Mouse (Mus musculus): ENCODE results near the gene Gm49388. TPM values are rescaled to one million over a fixed set of nuclear protein-coding genes. Genes with fewer than 3 reads are reported as not detected.

Gm49388 gene
- polyA plus RNA-seq, 1 experiment from 2014 or later, result not detected

DNA sequence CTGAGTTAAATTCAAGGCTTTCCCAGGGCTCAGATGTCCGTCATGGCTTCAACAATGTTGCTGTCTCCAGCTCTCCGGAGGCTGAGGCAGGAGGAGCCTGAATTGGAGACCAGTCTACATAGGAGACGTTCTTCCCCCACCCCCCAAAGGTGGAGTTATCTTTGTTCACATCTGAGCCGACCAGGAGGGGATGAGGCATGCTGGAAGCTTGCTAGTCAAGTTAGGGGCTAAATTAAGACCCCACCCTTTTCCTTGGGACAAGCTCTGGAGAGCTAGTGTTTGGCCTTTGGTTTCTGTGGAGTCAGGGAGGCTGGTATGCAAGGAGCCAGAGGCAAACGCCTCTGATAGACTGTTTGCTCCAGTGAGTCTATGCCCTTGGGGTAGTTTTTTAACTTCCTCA, 32.2 kb upstream of the Gm49388 start:
- Histone ChIP-seq H3K36me3 (ENCODE audit: poor library complexity, severe bottlenecking) (peaks cover 100% of the 10 kb centered on the region), H3K27me3 (no peaks in the 10 kb centered on the region), H3K27ac (no peak overlapping the region), H3K4me3 (no peak overlapping the region), H3K9ac (no peak overlapping the region), H3K4me2 (no peak overlapping the region), H3K4me1 (peaks cover 9% of the 10 kb centered on the region; the same call in 1 of the 2 replicates), H3K9me3 (replicated peaks) (no peaks in the 10 kb centered on the region)
- 78% methylated on average over 5 of the region's 5 CpGs for WGBS
- no peak for ATAC-seq

DNA sequence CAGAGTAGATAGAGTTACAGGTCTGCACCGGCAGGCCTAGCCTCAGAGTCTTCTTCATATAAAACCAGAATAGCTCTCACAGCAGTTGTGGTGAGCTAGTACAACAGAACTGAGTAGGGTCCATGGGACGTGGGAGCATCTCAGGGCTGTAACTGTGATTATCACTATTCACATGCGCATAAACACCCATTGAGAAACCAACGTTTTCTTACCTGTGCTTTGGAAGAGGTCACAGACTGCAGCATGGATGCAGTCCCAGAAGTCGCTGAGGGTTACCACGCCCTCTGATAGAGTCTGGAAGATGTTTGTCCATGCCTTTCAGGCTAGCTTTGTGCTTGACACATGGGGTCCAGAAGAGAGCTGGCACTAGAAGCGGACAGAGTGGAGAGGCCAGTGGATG, 31.7 kb upstream of the Gm49388 start:
- no peaks in the 10 kb centered on the region for H3K9me3 ChIP-seq (replicated peaks)
- no peak for ATAC-seq
- H3K27me3 ChIP-seq, result no peaks in the 10 kb centered on the region
- no peak overlapping the region for H3K27ac ChIP-seq
- no peak overlapping the region for H3K4me3 ChIP-seq
- no peak overlapping the region for H3K9ac ChIP-seq
- H3K4me2 ChIP-seq, result no peak overlapping the region
- peaks cover 9% of the 10 kb centered on the region; the same call in 1 of the 2 replicates for H3K4me1 ChIP-seq
- peaks cover 100% of the 10 kb centered on the region for H3K36me3 ChIP-seq (ENCODE audit: poor library complexity, severe bottlenecking)
- 90% methylated on average over 7 of the region's 7 CpGs for WGBS

DNA sequence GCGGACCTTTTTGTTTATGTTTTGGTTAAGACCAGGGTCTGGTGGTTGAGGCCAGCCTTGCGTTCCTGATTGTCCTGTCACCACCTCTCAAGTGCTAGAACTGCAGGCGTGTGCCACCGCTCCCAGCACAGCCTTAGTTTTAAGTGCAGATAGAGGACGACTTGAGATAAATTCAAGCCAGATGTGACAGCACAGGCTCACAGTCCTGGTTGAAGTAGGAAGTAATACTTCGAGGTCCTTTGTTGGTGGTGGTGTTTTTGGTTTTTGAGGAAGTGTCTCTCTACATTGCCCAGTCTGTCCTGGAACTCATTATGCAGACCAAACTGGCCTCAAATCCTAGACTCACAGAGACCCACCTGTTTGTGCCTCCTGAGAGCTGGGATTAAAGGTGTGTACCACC, 25.7 kb upstream of the Gm49388 start:
- Histone ChIP-seq H3K4me1 (no peaks in the 10 kb centered on the region), H3K9me3 (replicated peaks) (no peaks in the 10 kb centered on the region), H3K27me3 (no peaks in the 10 kb centered on the region), H3K4me2 (no peak overlapping the region), H3K4me3 (no peak overlapping the region), H3K27ac (no peak overlapping the region), H3K9ac (no peak overlapping the region), H3K36me3 (ENCODE audit: poor library complexity, severe bottlenecking) (peaks cover 96% of the 10 kb centered on the region)
- 92% methylated on average over 6 of the region's 6 CpGs for WGBS
- no peak for ATAC-seq

DNA sequence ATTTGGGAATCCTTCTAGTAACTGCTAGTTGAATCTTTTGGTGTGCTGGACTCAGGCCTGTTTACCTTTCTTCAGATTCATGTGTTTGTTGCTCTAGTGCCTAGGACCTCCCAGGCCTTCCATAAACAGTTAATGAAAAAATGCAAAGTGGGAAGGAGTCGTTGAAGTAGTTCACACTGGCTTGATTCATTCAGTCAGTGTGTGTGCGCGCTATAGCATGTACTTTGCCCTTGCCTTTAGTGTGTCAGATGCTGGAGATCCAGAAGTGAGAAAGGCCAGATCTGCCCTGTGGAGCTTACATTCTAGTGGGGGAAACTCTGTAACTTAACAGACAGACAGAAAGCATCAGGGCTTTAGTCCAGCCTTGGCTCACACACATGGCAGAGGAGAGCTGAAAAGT, 24.9 kb upstream of the Gm49388 start:
- H3K36me3 ChIP-seq (ENCODE audit: poor library complexity, severe bottlenecking), result peaks cover 96% of the 10 kb centered on the region
- 94% methylated on average over 3 of the region's 3 CpGs for WGBS

DNA sequence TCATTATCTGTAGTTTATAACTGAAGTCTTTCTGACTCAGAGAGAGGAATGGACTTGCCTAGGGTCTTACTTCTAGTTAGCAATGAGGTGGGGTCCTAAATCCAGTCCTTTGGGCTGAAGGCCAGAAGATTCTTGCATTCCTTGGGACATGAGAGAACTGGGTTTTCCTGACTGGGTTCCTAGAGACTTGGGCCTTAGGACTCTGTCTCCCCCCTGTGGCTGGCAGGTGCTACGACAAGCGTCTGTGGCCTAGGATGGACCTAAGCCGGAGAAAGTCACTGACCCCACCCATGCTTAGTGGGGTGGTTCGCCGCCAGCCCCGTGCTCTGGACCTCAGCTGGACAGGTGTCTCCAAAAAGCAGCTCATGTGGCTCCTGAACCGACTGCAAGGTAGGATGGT, 24.4 kb upstream of the Gm49388 start:
- no peak for ATAC-seq
- no peaks in the 10 kb centered on the region for H3K27me3 ChIP-seq
- H3K4me3 ChIP-seq, result no peak overlapping the region
- no peaks in the 10 kb centered on the region for H3K4me1 ChIP-seq
- no peak overlapping the region for H3K27ac ChIP-seq
- H3K9ac ChIP-seq, result no peak overlapping the region
- H3K36me3 ChIP-seq (ENCODE audit: poor library complexity, severe bottlenecking), result peaks cover 96% of the 10 kb centered on the region
- WGBS, result 45% methylated on average over 7 of the region's 7 CpGs
- H3K4me2 ChIP-seq, result no peak overlapping the region
- H3K9me3 ChIP-seq (replicated peaks), result no peaks in the 10 kb centered on the region

More for the DNA sequence above, 24.9 kb upstream of the Gm49388 start:
- ATAC-seq, result no peak
- no peak overlapping the region for H3K4me2 ChIP-seq
- H3K4me3 ChIP-seq, result no peak overlapping the region
- H3K27ac ChIP-seq, result no peak overlapping the region
- no peaks in the 10 kb centered on the region for H3K9me3 ChIP-seq (replicated peaks)
- no peaks in the 10 kb centered on the region for H3K27me3 ChIP-seq
- no peaks in the 10 kb centered on the region for H3K4me1 ChIP-seq
- H3K9ac ChIP-seq, result no peak overlapping the region

DNA sequence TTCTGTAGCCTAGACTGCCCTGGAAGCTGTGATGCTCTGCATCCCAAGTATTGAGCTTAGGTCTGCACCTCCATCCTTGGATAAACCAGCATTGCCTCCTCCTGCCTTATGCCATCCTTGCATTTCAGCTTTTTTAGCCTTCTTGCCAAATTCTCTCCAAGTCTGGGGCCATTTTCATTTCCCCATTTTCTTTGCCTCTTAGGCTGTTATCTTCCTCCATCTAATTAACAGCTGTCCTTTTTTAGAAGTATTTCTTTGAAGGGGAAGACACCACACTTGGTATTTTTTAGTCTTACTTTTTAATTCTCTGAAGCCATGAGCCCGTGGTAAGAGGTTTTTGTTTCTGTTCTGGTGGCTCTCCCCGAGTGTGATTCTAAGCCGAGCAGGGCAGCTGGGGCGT, 21.8 kb upstream of the Gm49388 start:
- ATAC-seq, result no peak
- peaks cover 9% of the 10 kb centered on the region for H3K4me1 ChIP-seq
- H3K27me3 ChIP-seq, result no peaks in the 10 kb centered on the region
- 96% methylated on average over 4 of the region's 4 CpGs for WGBS
- H3K9ac ChIP-seq, result no peak overlapping the region
- H3K4me3 ChIP-seq, result no peak overlapping the region
- no peak overlapping the region for H3K27ac ChIP-seq
- no peak overlapping the region for H3K4me2 ChIP-seq
- peaks cover 96% of the 10 kb centered on the region for H3K36me3 ChIP-seq (ENCODE audit: poor library complexity, severe bottlenecking)
- no peaks in the 10 kb centered on the region for H3K9me3 ChIP-seq (replicated peaks)

DNA sequence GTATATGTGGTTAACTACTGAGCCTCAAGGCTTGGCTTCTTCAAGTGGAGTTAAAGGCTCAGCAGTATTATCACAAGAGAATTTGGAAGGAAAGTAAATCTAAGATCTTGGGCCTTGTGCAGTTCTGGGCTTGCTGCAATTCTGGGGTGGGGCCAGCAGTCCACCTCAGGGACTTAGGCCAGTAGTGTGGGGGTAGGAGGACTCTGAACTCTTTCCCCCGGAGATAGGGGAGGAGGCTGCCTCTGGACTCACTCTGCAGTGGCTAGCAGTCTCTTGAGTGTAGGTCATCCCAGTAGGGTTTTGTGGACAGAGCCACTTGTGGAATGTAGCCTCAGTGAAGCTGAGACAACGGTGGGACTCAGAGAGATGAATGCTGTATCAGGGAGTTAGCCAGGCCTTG, 19.7 kb upstream of the Gm49388 start:
- Histone ChIP-seq H3K36me3 (ENCODE audit: poor library complexity, severe bottlenecking) (peaks cover 76% of the 10 kb centered on the region), H3K4me3 (no peak overlapping the region), H3K9me3 (replicated peaks) (no peaks in the 10 kb centered on the region), H3K27me3 (no peaks in the 10 kb centered on the region), H3K9ac (no peak overlapping the region), H3K4me2 (no peak overlapping the region), H3K4me1 (peaks cover 29% of the 10 kb centered on the region), H3K27ac (no peak overlapping the region)
- WGBS, result 93% methylated on average over 2 of the region's 2 CpGs
- ATAC-seq, result no peak

DNA sequence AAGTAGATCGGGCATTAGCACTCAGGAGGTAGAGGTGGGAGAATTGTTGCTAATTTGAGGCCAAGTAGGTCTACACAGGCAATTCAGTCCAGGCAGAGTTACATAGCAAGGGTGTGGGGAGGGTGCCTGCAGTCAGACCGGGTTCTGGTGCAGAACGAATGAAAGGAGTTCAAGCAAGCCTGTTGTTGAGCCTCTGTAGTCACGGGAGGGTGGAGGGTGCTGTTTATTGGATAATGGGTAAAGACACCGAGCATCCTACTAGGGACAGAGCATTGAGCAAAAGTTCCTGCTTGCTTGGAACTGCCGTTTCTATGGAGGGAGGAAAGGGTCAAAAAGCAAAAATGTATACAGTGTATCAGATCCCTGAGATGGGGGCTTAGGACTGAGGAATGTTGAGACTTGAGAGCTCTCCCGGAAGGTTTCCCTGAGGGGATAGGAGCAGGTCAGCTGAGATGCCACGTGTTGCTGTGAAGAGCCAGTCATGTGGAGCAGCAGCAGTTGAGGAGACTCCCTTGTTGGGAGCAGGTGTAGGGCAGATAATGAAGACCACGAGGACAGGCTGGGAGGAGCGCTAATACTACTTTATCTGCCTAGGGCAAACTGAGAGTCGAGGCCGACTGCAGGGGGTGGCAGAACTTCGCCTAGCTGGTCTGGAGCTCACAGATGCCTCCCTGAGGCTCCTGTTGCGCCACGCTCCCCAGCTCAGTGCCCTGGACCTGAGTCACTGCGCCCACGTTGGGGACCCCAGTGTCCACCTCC, 18.4 kb upstream of the Gm49388 start:
- 81% methylated on average over 17 of the region's 17 CpGs for WGBS
- Histone ChIP-seq H3K9ac (no peak overlapping the region), H3K36me3 (ENCODE audit: poor library complexity, severe bottlenecking) (peaks cover 63% of the 10 kb centered on the region)

DNA sequence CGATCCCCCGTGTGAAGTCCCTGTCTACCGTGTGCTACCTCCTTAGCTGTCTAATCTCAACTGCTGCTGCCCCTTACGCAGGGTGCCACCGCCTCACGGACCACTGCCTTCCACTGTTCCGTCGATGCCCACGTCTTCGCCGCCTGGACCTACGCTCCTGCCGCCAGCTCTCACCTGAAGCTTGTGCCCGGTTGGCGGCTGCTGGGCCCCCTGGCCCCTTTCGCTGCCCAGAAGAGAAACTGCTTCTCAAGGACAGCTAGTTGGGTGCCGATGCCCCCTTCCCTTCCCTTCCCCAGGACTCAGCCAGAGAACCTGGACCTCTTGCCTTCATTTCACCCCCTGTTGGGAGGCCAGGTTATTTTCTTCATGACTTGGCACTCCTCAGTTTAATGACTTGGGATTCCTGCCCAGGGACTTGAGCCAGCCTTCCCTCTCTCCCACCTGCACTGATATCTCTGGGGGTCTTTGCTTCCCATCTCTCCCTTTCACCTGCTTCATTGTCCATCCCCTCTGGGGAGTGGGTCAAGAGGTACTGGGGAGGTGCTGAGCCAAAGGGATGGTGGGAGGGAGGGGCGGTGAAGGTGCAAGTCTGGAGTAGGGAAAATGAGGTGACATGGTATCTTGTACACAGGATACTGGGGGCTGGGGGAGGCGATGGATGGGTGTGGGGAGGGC, 17.6 kb upstream of the Gm49388 start:
- Histone ChIP-seq H3K27ac (peak overlapping the region; percentile 66; the same call in 1 of the 2 replicates), H3K9me3 (replicated peaks) (no peaks in the 10 kb centered on the region), H3K36me3 (ENCODE audit: poor library complexity, severe bottlenecking) (peaks cover 57% of the 10 kb centered on the region), H3K4me2 (no peak overlapping the region), H3K9ac (no peak overlapping the region), H3K4me1 (peaks cover 35% of the 10 kb centered on the region), H3K4me3 (no peak overlapping the region), H3K27me3 (no peaks in the 10 kb centered on the region)
- no peak for ATAC-seq
- WGBS, result 95% methylated on average over 19 of the region's 19 CpGs

More for the DNA sequence above, 18.4 kb upstream of the Gm49388 start:
- Histone ChIP-seq H3K4me1 (peaks cover 35% of the 10 kb centered on the region), H3K4me2 (no peak overlapping the region), H3K9me3 (replicated peaks) (no peaks in the 10 kb centered on the region), H3K4me3 (no peak overlapping the region), H3K27ac (no peak overlapping the region), H3K27me3 (no peaks in the 10 kb centered on the region)
- no peak for ATAC-seq

DNA sequence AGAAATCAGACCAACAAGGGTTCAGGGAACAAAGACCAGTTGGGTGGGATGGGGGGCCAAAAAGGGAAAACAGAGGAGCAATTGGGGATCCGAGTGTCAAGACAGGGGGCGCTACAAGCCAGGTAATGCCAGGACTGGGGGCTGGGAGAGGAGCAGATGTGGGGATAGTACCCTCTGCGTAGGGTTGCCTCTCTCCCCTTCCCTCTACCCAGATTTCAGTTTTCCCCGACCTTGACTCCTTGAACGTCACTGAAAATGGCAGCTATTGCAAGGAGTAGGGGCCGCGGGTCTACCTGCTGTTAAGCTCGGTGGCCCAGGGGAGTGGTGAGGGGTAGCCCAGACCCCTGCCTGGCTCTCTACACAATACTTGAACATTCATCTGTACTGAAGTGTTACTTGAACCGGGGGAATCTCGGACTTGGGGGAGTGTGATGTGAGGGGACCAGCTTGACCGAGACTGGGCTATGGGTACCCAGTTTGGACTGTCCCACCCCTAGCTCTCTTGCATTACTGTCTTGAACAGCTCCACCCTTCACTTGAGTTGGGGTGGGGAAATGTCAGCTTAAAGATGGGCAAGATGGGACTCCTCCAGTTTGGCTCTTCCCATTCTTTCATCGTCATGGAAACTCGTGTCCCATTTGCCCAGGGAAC, 16.9 kb upstream of the Gm49388 start:
- H3K27ac ChIP-seq, result peak overlapping the region; percentile 66
- ATAC-seq, result peak; percentile 37; the same call in 1 of the 2 replicates

DNA sequence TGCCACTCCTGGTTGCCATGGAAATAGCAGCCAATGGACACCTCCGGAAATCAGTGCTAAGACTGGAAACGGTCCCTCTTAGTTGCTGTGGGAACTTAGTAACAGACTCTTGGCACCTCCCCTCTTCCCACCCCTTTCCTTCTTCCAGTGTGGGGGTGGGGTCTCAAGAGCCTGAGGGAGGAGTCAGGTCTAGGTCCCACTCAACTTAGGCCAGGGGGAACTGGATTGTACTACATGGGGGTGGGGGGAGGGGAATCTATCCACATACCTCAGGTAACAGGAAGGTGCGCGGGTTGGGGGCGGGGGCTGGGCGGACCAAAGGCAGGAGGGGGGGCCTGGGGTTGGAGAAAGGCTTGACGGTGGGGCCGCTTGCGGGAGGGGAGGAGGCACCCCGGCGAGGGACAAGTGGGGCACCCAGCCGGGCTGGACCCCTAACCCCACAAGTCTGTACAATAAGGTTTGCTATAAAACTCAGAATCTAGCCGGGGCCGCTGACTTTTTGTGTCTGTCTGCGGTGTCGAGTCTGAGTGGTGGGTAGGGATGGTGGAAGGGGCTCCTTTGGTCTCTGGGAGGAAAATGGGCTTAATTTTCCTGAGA, 16.3 kb upstream of the Gm49388 start:
- Histone ChIP-seq H3K9ac (peak overlapping the region; percentile 74), H3K27ac (peak overlapping the region; percentile 52), H3K4me2 (peak overlapping the region; percentile 80), H3K4me3 (peak overlapping the region; percentile 47), H3K36me3 (ENCODE audit: poor library complexity, severe bottlenecking) (peaks cover 46% of the 10 kb centered on the region), H3K27me3 (no peaks in the 10 kb centered on the region), H3K9me3 (replicated peaks) (no peaks in the 10 kb centered on the region), H3K4me1 (peaks cover 35% of the 10 kb centered on the region)
- 0% methylated on average over 16 of the region's 16 CpGs for WGBS
- peak; percentile 94 for ATAC-seq

More for the DNA sequence above, 16.9 kb upstream of the Gm49388 start:
- 48% methylated on average over 13 of the region's 13 CpGs for WGBS
- no peak overlapping the region for H3K9ac ChIP-seq
- no peaks in the 10 kb centered on the region for H3K9me3 ChIP-seq (replicated peaks)
- H3K4me1 ChIP-seq, result peaks cover 35% of the 10 kb centered on the region
- peak overlapping the region; percentile 80 for H3K4me2 ChIP-seq
- H3K27me3 ChIP-seq, result no peaks in the 10 kb centered on the region
- peak overlapping the region; percentile 47 for H3K4me3 ChIP-seq
- peaks cover 52% of the 10 kb centered on the region for H3K36me3 ChIP-seq (ENCODE audit: poor library complexity, severe bottlenecking)

DNA sequence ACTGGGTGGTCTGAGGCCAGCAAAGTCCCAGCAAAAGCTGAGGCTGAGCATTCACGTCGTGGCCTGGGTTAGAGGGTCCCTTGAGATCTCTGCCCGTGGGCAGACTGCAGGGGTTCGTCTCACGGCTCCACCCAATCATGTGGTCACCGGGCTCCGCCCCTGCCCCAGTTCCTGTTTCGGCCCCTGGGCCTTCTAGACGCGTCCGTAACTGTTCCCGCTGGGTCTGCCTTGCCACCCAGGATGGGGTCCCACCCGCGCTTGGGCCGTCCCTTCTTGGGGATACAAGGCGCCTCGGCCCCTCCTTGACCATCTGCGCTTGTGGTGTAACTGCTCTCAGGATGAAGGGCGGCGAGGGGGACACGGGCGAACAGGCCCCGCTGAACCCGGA, 15.8 kb upstream of the Gm49388 start, which contains the start of gene Orai3:
TSS of gene Orai3 (plus strand) at position 165 of the 388 bp plus-strand sequence.
- ATAC-seq, result peak; percentile 61
- H3K4me2 ChIP-seq, result peak within 1 kb of the TSS; percentile 80
- H3K27me3 ChIP-seq, result no peaks in the 10 kb centered on the region
- H3K9me3 ChIP-seq (replicated peaks), result no peaks in the 10 kb centered on the region
- H3K27ac ChIP-seq, result peak within 1 kb of the TSS; percentile 66
- WGBS, result 1% methylated on average over 24 of the region's 24 CpGs
- peak within 1 kb of the TSS; percentile 47 for H3K4me3 ChIP-seq
- H3K36me3 ChIP-seq (ENCODE audit: poor library complexity, severe bottlenecking), result peaks cover 40% of the 10 kb centered on the region
- H3K9ac ChIP-seq, result peak within 1 kb of the TSS; percentile 74
- H3K4me1 ChIP-seq, result peaks cover 35% of the 10 kb centered on the region
